Mouse (Mus musculus): ENCODE results near the gene Wdr25. TPM values are rescaled to one million over a fixed set of nuclear protein-coding genes. Genes with fewer than 3 reads are reported as not detected.

Gene Wdr25
- polyA plus RNA-seq, 1 experiment from 2014 or later = 4.6 TPM

GRCm38 (mm10) chr12:108940255-108940654 is 46.8 kb downstream of the Wdr25 start:
- H3K9ac ChIP-seq = no peak overlapping the region
- H3K36me3 ChIP-seq = no peaks in the 10 kb centered on the region
- H3K4me3 ChIP-seq = no peak overlapping the region
- 62% methylated on average over 1 of the region's 1 CpGs for WGBS
- H3K4me1 ChIP-seq (replicated peaks) = 0 out of 2 replicates have a peak, but pooled peaks cover 4% of the 10 kb centered on the region
- no peaks in the 10 kb centered on the region for H3K27me3 ChIP-seq
- H3K4me2 ChIP-seq = no peak overlapping the region
- no peak for ATAC-seq (ENCODE audit: low FRiP score, low read depth)
- H3K27ac ChIP-seq (replicated peaks) = no peak overlapping the region
- no peaks in the 10 kb centered on the region for H3K9me3 ChIP-seq

GRCm38 (mm10) chr12:108941282-108941681 is 47.9 kb downstream of the Wdr25 start:
- H3K27ac ChIP-seq (replicated peaks) = no peak overlapping the region
- WGBS = 52% methylated on average over 2 of the region's 2 CpGs
- H3K9ac ChIP-seq = no peak overlapping the region
- H3K4me2 ChIP-seq = no peak overlapping the region
- ATAC-seq (ENCODE audit: low FRiP score, low read depth) = no peak
- no peak overlapping the region for H3K4me3 ChIP-seq
- H3K36me3 ChIP-seq = no peaks in the 10 kb centered on the region
- 0 out of 2 replicates have a peak, but pooled peaks cover 4% of the 10 kb centered on the region for H3K4me1 ChIP-seq (replicated peaks)
- H3K9me3 ChIP-seq = no peaks in the 10 kb centered on the region
- H3K27me3 ChIP-seq = no peaks in the 10 kb centered on the region

- no peak for ATAC-seq (ENCODE audit: low FRiP score, low read depth)
- Histone ChIP-seq H3K27ac (replicated peaks) (no peak overlapping the region), H3K4me1 (replicated peaks) (0 out of 2 replicates have a peak, but pooled peaks cover 4% of the 10 kb centered on the region), H3K4me2 (no peak overlapping the region), H3K27me3 (no peaks in the 10 kb centered on the region), H3K4me3 (no peak overlapping the region), H3K9ac (no peak overlapping the region), H3K36me3 (no peaks in the 10 kb centered on the region), H3K9me3 (no peaks in the 10 kb centered on the region)
- WGBS = 81% methylated on average over 14 of the region's 14 CpGs
Measured at GRCm38 (mm10) chr12:108942203-108942923, 48.9 kb downstream of the Wdr25 start.

GRCm38 (mm10) chr12:108953011-108953550 is 59.6 kb downstream of the Wdr25 start:
- Histone ChIP-seq H3K4me2 (no peak overlapping the region), H3K9me3 (no peaks in the 10 kb centered on the region), H3K4me3 (no peak overlapping the region), H3K9ac (no peak overlapping the region), H3K4me1 (replicated peaks) (peaks cover 29% of the 10 kb centered on the region), H3K36me3 (no peaks in the 10 kb centered on the region), H3K27ac (replicated peaks) (no peak overlapping the region), H3K27me3 (no peaks in the 10 kb centered on the region; the same call in 1 of the 2 replicates)
- 48% methylated on average over 9 of the region's 9 CpGs for WGBS
- ATAC-seq (ENCODE audit: low FRiP score, low read depth) = no peak

GRCm38 (mm10) chr12:108953838-108954237 is 60.4 kb downstream of the Wdr25 start:
- Histone ChIP-seq H3K4me3 (no peak overlapping the region), H3K9me3 (no peaks in the 10 kb centered on the region), H3K27ac (replicated peaks) (no peak overlapping the region), H3K36me3 (no peaks in the 10 kb centered on the region), H3K27me3 (no peaks in the 10 kb centered on the region; the same call in 1 of the 2 replicates), H3K9ac (no peak overlapping the region), H3K4me1 (replicated peaks) (peaks cover 36% of the 10 kb centered on the region), H3K4me2 (no peak overlapping the region)
- peak; percentile 60 for ATAC-seq (ENCODE audit: low FRiP score, low read depth)
- WGBS = 12% methylated on average over 6 of the region's 6 CpGs

GRCm38 (mm10) chr12:108954456-108954855 is 61.0 kb downstream of the Wdr25 start:
- WGBS = 17% methylated on average over 2 of the region's 2 CpGs
- H3K4me2 ChIP-seq = no peak overlapping the region
- no peak overlapping the region for H3K4me3 ChIP-seq
- no peaks in the 10 kb centered on the region for H3K9me3 ChIP-seq
- H3K9ac ChIP-seq = no peak overlapping the region
- ATAC-seq (ENCODE audit: low FRiP score, low read depth) = no peak
- H3K27ac ChIP-seq (replicated peaks) = no peak overlapping the region
- no peaks in the 10 kb centered on the region for H3K36me3 ChIP-seq
- no peaks in the 10 kb centered on the region; the same call in 1 of the 2 replicates for H3K27me3 ChIP-seq
- H3K4me1 ChIP-seq (replicated peaks) = peaks cover 43% of the 10 kb centered on the region

GRCm38 (mm10) chr12:108958483-108958882 is 65.1 kb downstream of the Wdr25 start:
- WGBS = 41% methylated on average over 7 of the region's 7 CpGs
- H3K4me3 ChIP-seq = no peak overlapping the region
- peaks cover 62% of the 10 kb centered on the region for H3K4me1 ChIP-seq (replicated peaks)
- H3K9me3 ChIP-seq = no peaks in the 10 kb centered on the region
- no peak overlapping the region for H3K9ac ChIP-seq
- ATAC-seq (ENCODE audit: low FRiP score, low read depth) = no peak
- no peaks in the 10 kb centered on the region; the same call in 1 of the 2 replicates for H3K27me3 ChIP-seq
- no peak overlapping the region; the same call in 1 of the 2 replicates for H3K4me2 ChIP-seq
- no peak overlapping the region for H3K27ac ChIP-seq (replicated peaks)
- H3K36me3 ChIP-seq = no peaks in the 10 kb centered on the region

- WGBS = 3% methylated on average over 23 of the region's 23 CpGs
Measured at GRCm38 (mm10) chr12:108958991-108959638, 65.7 kb downstream of the Wdr25 start.

GRCm38 (mm10) chr12:108959639-108960219 is 66.3 kb downstream of the Wdr25 start:
- ATAC-seq (ENCODE audit: low FRiP score, low read depth) = peak; percentile 43; the same call in 1 of the 2 replicates
- Histone ChIP-seq H3K4me2 (peak overlapping the region; percentile 53), H3K4me1 (replicated peaks) (peaks cover 50% of the 10 kb centered on the region), H3K4me3 (peak overlapping the region; percentile 25; the same call in 1 of the 2 replicates), H3K9me3 (no peaks in the 10 kb centered on the region), H3K27ac (replicated peaks) (peak overlapping the region; percentile 7; the same call in 1 of the 2 replicates), H3K27me3 (no peaks in the 10 kb centered on the region; the same call in 1 of the 2 replicates), H3K9ac (0 out of 2 replicates have a peak overlapping the region, but pooled peaks have one; percentile 17), H3K36me3 (no peaks in the 10 kb centered on the region)
- WGBS = 13% methylated on average over 12 of the region's 12 CpGs

More at GRCm38 (mm10) chr12:108958991-108959638, 65.7 kb downstream of the Wdr25 start:
- no peaks in the 10 kb centered on the region for H3K36me3 ChIP-seq
- no peaks in the 10 kb centered on the region; the same call in 1 of the 2 replicates for H3K27me3 ChIP-seq
- H3K4me3 ChIP-seq = peak overlapping the region; percentile 25
- H3K9ac ChIP-seq = 0 out of 2 replicates have a peak overlapping the region, but pooled peaks have one; percentile 17
- peak overlapping the region; percentile 53 for H3K4me2 ChIP-seq
- H3K4me1 ChIP-seq (replicated peaks) = peaks cover 56% of the 10 kb centered on the region
- H3K9me3 ChIP-seq = no peaks in the 10 kb centered on the region
- H3K27ac ChIP-seq (replicated peaks) = peak overlapping the region; percentile 7; the same call in 1 of the 2 replicates
- no peak for ATAC-seq (ENCODE audit: low FRiP score, low read depth)

GRCm38 (mm10) chr12:108960225-108960624 is 66.8 kb downstream of the Wdr25 start:
- Histone ChIP-seq H3K4me2 (peak overlapping the region; percentile 53; the same call in 1 of the 2 replicates), H3K4me3 (no peak overlapping the region), H3K27ac (replicated peaks) (peak overlapping the region; percentile 7; the same call in 1 of the 2 replicates), H3K9ac (no peak overlapping the region), H3K9me3 (no peaks in the 10 kb centered on the region), H3K27me3 (no peaks in the 10 kb centered on the region; the same call in 1 of the 2 replicates), H3K36me3 (no peaks in the 10 kb centered on the region), H3K4me1 (replicated peaks) (peaks cover 50% of the 10 kb centered on the region)
- peak; percentile 55; the same call in 1 of the 2 replicates for ATAC-seq (ENCODE audit: low FRiP score, low read depth)
- 30% methylated on average over 10 of the region's 10 CpGs for WGBS

- H3K27ac ChIP-seq (replicated peaks) = no peak overlapping the region
- H3K9me3 ChIP-seq = no peaks in the 10 kb centered on the region
- peaks cover 9% of the 10 kb centered on the region for H3K4me1 ChIP-seq (replicated peaks)
- no peak overlapping the region for H3K4me2 ChIP-seq
- no peaks in the 10 kb centered on the region for H3K36me3 ChIP-seq
- no peaks in the 10 kb centered on the region for H3K27me3 ChIP-seq
- no peak for ATAC-seq (ENCODE audit: low FRiP score, low read depth)
- H3K9ac ChIP-seq = no peak overlapping the region
- H3K4me3 ChIP-seq = no peak overlapping the region
- 80% methylated on average over 4 of the region's 4 CpGs for WGBS
Measured at GRCm38 (mm10) chr12:108967631-108968030, 74.2 kb downstream of the Wdr25 start.

Measured in hindbrain, embryonic 15.5 days (tissue).